Mouse (Mus musculus) cerebellum, adult 18-20 months (tissue): ENCODE measurements at regions not wholly inside any gene's neighbourhood (a gene's known extent, or its start where the extent isn't known, plus 50 kb on each side); places are given as distances from the start of the nearest gene placed in this dataset.
"Not testable (repeated sequence)": the region's sequence is repeated elsewhere in the genome, so short reads cannot be mapped to it uniquely, and the experiment has no call there.

Source experiments
- DNase-seq, 2 experiments: peaks; one replicate each; pipeline ENCODE4 v3.0.0; 2021

GRCm38 (mm10) chr16:15175516-15175915, 141.7 kb upstream of the Gm21897 start:
- no peak for DNase-seq

DNA sequence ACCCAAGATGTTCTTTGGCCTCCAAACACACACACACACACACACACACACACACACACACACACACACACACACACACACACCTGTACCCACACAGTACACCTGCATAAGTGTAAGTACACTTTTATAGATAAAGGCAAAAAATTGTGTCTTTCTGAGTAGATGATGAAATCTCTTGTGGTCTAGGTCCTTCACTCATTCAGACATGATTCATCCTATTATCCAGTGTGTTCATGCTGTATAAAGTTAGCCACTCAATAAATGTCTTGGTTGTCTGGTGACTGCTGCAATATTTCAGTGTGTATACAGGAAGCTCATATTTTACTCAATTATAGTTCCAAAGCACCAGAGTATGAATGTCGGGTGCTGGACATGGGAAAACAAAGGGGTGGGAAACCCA, 131.5 kb upstream of the Gm21897 start:
- DNase-seq: no peak

DNA sequence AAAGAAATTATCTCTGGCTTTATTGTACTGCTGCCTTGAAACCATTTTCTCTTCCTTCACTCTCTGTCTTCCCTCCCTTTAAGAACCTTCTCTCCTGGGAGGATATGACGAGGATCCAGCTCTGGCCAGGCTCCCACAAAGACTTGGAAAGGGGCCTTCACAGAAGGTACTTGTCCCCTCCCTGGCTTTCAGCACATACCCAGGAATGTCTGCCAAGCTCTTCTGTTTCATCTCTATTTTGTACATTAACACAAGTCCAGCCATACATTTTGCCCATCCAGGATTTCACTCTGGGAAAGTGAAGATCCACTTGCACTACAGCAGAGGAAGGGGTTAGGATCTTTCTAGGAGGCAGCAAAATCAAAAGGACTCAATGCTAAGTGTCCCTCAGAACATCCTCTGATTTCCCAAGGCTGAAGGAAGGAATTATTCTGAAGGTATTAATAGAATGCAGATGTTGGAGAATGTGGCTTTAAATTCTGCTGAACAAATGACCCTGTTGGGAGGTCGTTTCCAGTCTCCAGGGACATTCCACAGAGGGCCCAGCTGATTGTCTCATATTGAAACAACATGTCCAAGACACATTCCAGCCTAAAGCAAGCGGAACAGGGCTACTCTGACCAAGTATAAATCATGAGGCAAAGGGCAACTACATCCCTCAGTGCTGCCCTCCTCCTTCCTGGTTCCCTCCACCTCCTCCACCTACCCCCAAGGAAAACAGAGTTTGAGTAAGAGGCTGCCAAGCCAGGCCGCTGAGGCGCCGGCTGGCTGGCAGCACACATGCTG, 122.1 kb upstream of the Gm21897 start:
- DNase-seq: no peak

DNA sequence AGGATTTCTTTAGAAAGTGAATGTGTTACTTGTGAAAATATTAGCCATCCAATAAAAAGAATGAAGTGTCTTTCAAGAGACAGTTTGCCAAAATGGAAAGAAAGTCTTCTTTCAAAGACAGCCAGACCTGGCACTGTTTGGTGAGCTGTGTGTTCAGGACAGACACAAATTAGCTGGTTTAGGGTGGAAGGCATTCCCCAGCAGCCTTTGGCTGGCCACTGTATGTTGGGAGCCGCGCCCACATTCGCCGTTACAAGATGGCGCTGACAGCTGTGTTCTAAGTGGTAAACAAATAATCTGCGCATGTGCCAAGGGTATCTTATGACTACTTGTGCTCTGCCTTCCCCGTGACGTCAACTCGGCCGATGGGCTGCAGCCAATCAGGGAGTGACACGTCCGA, 121.3 kb upstream of the Gm21897 start:
- DNase-seq: not testable (repeated sequence)

DNA sequence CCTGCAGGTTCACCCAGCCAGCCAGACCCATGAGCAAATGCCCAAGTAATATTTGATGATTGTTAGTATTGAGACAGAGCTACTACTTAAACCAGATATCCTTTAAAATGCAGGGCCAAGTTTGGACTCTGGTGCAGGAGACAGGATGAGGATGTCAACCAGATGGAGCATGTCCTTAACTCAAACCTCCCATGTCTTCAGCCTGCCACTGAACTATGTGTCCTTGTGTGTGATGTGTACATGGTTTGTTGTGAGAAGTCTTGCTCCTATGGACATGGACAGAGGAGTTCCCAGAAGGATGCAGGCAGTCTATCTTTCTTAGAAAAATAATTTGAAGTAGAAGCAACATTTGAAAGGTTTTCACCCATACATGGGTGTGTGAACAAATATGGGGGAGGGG, 120.4 kb upstream of the Gm21897 start:
- DNase-seq: no peak

DNA sequence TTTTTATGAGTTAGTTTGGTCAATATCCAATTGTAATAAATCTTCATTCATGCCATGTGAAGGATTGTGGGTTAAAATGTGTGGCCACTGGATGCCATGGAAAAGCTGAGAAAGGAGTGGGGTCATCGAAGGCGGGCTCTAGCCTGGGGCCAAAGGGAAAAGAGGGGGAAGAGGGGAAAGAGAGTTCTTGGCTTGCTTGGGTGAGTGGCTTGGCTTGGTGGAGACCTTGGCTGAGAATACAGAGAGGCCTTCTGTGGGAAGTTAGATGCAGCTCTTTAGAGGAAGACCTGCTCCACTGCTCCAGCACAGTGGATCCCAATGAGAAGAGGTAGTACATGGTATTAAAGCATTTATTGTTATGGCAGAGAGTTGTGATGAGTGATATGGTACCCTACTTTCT, 101.3 kb upstream of the Gm21897 start:
- DNase-seq: no peak

- no peak for DNase-seq
These were observed 96.2 kb upstream of the Gm21897 start for GRCm38 (mm10) chr16:15220961-15221547.

DNA sequence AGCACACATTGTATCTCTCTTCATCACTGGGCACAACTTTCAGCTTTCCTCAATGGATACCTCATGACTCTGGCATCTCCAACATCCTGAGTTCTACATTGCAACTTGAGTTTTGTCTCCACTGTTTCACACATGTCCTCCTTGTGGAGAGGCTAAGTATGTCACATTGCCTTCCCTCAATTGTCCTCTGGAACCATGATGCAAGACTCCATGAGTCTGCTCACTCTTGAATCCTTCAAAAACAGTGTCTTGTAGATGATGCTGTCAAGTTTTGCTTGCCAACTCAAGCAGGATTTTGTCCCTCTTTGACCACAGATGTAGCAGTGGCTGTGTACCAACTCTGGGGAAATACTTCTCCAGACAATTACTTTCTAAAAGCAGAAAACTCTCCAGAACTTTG, 79.4 kb upstream of the Gm21897 start:
- DNase-seq: no peak

DNA sequence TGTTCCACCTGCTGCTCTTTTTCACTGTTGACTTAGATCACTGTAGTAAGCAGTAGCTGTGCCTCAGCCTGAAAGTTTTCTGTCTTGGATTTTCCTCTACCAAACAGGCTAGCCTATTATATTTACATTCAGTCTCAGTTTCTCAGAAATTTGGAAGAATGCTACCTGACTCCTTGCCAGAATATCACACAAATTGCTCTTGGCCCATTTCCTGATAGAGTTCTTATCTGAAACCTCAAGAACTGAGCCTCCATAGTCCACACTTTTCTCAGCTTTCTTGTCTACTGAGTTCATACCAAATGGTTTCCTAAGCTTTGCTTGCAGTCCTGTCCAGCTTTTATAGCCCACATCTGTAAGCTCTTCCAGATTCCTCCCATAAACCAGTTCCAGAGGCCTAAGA, 78.8 kb upstream of the Gm21897 start:
- no peak for DNase-seq

- DNase-seq: no peak
These were observed 67.1 kb upstream of the Gm21897 start for GRCm38 (mm10) chr16:15250186-15250585.

DNA sequence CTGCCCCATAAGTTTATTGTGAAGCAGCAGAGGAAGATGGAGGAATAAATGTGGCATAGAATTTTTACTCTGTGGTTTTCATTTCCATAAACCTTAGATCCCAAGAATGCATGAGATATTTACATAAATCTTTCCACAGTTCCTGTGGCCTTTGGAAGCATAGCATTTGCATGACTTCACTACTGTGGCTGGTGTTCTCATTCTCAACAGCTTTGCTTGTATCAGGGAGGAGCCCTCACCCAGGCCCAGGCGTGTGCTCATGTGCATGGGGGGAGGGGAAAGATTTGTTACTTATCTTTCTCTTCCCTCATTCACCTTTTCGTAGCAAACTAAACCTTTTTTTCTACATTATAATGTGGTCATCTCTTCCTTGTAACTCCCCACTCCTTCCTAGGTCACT, 65.6 kb upstream of the Gm21897 start:
- DNase-seq: no peak

GRCm38 (mm10) chr16:15252666-15253347, 64.5 kb upstream of the Gm21897 start:
- no peak for DNase-seq

DNA sequence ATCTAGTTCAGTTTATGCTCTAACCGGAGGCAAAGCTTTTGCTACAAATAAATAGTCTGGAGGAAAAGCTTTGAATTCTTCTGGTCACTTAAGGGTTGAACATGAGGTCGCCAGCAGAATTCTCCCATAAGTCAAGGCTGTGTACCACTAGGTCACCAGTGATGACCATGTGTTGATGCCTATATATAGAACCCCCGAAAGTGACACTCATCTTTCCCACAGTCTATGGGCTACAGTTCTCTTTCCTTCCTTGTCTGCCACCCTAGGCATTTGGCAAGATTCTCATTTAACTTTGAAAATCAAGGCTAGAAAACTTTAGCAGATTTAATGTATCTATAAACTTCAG, 63.9 kb upstream of the Gm21897 start:
- DNase-seq: no peak

- no peak for DNase-seq
These were observed 62.6 kb upstream of the Gm21897 start for GRCm38 (mm10) chr16:15254669-15255068.

- DNase-seq: no peak
These were observed 57.8 kb upstream of the Gm21897 start for GRCm38 (mm10) chr16:15259474-15259873.

DNA sequence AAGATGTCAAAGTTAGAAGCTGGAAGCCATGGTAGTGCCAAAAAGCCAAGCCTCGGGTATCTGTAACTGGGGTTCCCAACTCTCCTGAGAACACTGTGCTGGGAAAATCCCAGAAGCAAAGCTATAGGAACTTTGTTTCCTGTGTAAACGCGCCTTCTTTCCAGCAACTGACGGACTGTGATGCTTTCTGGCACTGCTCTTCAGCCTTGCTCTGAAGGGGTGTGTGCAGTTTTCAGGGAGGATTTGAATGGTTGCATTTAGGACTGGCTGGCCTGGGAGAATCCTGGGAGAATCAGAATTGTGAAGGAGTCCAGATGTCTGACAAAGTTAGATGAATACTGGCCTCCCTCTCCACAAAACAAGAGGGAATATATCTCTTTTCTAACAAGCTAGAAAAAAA, 57.2 kb upstream of the Gm21897 start:
- DNase-seq: no peak
